Mouse (Mus musculus): ENCODE results near the gene Zdhhc11.

DNA sequence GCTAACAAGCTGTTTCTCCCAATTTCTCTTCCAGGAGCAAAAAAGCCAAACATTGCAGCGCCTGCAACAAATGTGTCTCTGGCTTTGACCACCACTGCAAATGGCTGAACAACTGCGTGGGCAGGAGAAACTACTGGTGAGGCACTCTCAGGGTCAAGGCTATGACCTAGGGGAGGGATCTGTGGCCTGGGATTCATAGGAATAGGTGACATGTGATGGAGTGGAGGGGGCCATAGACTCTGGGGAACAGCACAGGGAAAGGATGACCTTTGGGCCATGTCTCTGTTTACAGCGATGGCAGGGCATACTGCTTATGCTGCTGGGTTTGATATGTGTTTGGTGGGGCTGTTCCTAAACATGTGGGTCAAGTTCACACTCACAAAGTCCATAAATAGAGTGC lies 10.9 kb downstream of the Zdhhc11 start:
- TF ChIP-seq CTCF (IDR thresholded peaks at IDR 0.05; ENCODE audit: low read depth) (no peak), EP300 (IDR thresholded peaks at IDR 0.05; ENCODE audit: low read depth) (no peak)
